Mouse (Mus musculus) stomach, embryonic 16.5 days (tissue): ENCODE data around the gene Poldip2. TPM values are rescaled to one million over a fixed set of nuclear protein-coding genes. Genes with fewer than 3 reads are reported as not detected.

Experiments used
- ATAC-seq: fragments of 200-750 bp; cut with Nextera tagmentation; 2 replicates; pipeline ENCODE4 v1.8.0; 2017; ENCODE audit warnings: moderate number of reproducible peaks, moderate TSS enrichment; ENCODE audit not compliant: insufficient read depth, low FRiP score
- H3K27ac ChIP-seq: fragments of 300-500 bp; sonication (generic); 2 replicates; pipeline ENCODE4 v1.5.1; 2014; ENCODE audit warnings: low read length
- H3K27me3 ChIP-seq: fragments of 300-500 bp; sonication (generic); 2 replicates; pipeline ENCODE4 v1.6.1; 2014; ENCODE audit warnings: low read length, control low read depth, mixed read lengths; ENCODE audit not compliant: control insufficient read depth, insufficient read depth
- H3K36me3 ChIP-seq: fragments of 300-500 bp; sonication (generic); 2 replicates; pipeline ENCODE4 v1.6.1; 2014; ENCODE audit warnings: low read length; ENCODE audit not compliant: control insufficient read depth, insufficient read depth
- H3K4me1 ChIP-seq: fragments of 300-500 bp; sonication (generic); 2 replicates; pipeline ENCODE4 v1.6.1; 2014; ENCODE audit warnings: low read length, control low read depth, mixed read lengths; ENCODE audit not compliant: control insufficient read depth, insufficient read depth
- H3K4me2 ChIP-seq: fragments of 300-500 bp; sonication (generic); 2 replicates; pipeline ENCODE4 v1.6.1; 2014; ENCODE audit warnings: low read depth, low read length, mixed read lengths
- H3K4me3 ChIP-seq: fragments of 300-500 bp; sonication (generic); replicated peaks from 2 replicates; pipeline ENCODE4 v1.5.1; 2014; ENCODE audit warnings: mild to moderate bottlenecking, low read length
- H3K9ac ChIP-seq: fragments of 300-500 bp; sonication (generic); 2 replicates; pipeline ENCODE4 v1.6.1; 2014; ENCODE audit warnings: low read length
- H3K9me3 ChIP-seq: fragments of 300-500 bp; sonication (generic); replicated peaks from 2 replicates; pipeline ENCODE4 v1.6.1; 2016; ENCODE audit warnings: low read length, control low read depth; ENCODE audit not compliant: control insufficient read depth
- WGBS: fragments of 180-500 bp; shearing (Covaris S2); extraction: QIAGEN DNeasy Blood & Tissue Kit; methylation state at CpG from one replicate; pipeline ENCODE4 v1.1.7; 2014; 5-methylcytosine and 5-hydroxymethylcytosine counted together
- polyA plus RNA-seq: library from polyadenylated mRNA; unstranded; fragments of >200 nt; fragmentation: Nextera tagmentation; extraction: Ambion mirVana; gene quantifications from 2 replicates; pipeline ENCODE4 v1.2.1, GENCODE M21; 2015

Poldip2 gene
- polyA plus RNA-seq, 1 experiment from 2014 or later = 136 TPM

DNA sequence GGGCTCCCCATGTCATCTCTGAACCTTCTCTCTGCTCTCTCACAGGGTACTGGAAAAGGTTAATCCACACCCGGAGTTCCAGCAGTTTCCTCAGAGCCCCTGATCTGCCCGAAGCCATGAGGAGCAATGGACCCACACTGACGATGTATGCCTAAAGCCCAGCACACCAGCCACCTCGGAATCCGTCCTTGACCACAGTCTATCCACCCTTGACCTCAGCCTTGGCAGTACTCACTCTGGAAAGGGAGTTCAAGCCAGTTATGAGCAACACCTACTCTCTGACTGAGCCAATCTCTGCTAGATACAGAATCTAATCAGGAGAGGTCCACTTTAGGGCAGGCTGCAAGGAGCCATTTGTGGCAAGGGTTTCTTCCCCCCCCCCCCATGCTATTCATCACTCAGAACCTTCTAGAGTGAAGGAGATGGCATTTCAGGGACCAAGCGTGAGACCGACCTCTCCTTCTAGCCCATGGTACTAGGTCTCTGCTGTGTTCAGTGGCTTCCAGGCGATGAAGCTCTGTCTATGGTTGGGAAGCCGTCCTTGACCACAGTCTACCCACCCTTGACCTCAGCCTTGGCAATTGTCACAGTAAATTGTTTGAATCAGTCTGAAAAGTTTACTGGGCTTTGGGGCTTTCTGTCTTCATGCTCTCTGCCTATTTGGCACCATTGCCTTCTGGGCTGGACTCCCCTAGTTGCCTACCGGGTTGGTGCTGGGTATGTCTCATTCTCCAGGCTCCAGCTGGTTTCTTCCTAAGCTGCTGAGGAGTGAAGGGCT, 40.5 kb upstream of the Poldip2 start:
- ATAC-seq = no peak
- Histone ChIP-seq H3K27ac (no peak overlapping the region), H3K4me2 (no peak overlapping the region), H3K36me3 (no peaks in the 10 kb centered on the region), H3K4me1 (peaks cover 3% of the 10 kb centered on the region), H3K9ac (no peak overlapping the region), H3K9me3 (no peaks in the 10 kb centered on the region), H3K27me3 (no peaks in the 10 kb centered on the region), H3K4me3 (no peak overlapping the region)
- 91% methylated on average over 10 of the region's 10 CpGs for WGBS

DNA sequence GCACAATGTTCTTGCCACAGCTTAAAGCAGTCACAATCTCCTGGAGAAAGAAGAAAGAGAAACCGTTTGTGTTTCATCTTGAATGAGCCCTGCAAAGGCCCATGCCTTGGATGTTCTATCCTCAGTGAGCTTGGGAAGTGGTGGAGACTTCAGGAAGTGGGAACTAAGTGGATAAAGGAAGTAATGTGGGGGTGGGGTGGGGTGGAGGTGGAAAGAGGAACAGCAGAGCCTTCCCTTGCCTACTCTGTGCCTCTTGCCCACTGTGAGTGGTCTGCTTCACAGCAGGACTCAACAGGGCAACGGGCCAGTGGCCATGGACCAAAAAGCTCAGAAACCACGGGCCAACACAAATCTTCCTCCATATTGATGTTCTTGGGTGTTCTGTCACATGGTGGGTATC, 36.7 kb upstream of the Poldip2 start:
- 78% methylated on average over 3 of the region's 3 CpGs for WGBS
- no peaks in the 10 kb centered on the region for H3K36me3 ChIP-seq
- H3K9me3 ChIP-seq = no peaks in the 10 kb centered on the region
- no peak overlapping the region for H3K4me3 ChIP-seq
- no peak overlapping the region for H3K9ac ChIP-seq
- no peak overlapping the region for H3K27ac ChIP-seq
- H3K4me2 ChIP-seq = no peak overlapping the region
- H3K4me1 ChIP-seq = no peaks in the 10 kb centered on the region
- ATAC-seq = no peak
- H3K27me3 ChIP-seq = no peaks in the 10 kb centered on the region

DNA sequence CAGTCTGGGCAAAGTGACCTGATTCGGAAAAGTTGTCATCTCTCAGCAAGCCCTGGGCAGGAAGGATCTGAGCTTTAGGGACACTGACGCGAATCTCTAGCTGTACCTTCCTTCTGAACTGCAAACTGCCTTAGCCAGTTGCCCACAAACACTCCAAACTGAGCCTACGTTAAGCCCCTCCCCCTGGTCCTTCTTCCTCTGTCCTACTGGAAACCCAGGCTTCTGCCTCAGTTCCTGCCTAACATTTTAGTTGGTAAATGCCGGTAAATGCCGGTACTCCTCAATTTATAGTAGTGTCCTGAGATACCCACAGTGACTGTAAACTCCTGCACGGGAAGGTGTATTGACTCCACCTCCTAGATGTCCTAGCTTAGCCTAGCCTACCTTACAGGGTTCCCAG, 28.4 kb upstream of the Poldip2 start:
- WGBS = 52% methylated on average over 7 of the region's 7 CpGs
- ATAC-seq = no peak
- H3K27me3 ChIP-seq = peaks cover 12% of the 10 kb centered on the region
- H3K4me2 ChIP-seq = no peak overlapping the region
- H3K27ac ChIP-seq = no peak overlapping the region
- H3K4me1 ChIP-seq = no peaks in the 10 kb centered on the region
- no peak overlapping the region for H3K4me3 ChIP-seq
- no peak overlapping the region for H3K9ac ChIP-seq
- no peaks in the 10 kb centered on the region for H3K9me3 ChIP-seq
- no peaks in the 10 kb centered on the region for H3K36me3 ChIP-seq

DNA sequence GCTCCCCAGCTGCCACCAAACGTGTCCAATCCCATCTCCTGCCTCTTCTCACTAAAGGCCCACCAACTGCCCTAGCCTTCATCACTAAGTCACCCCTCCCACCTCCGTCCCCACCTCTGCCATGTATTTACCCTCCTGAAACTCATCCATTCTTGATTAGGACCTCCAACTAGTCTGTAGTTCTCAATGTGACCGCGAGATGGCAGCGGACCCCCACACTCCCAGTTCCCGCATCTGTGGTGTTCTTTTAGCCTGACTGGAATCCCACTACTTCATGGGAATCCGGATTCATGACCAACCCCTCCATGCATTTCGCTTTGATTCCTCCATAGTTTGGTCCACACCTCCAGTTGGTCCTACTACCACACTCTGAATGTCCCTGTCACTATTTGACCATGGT, 23.8 kb upstream of the Poldip2 start:
- Histone ChIP-seq H3K27ac (no peak overlapping the region), H3K36me3 (no peaks in the 10 kb centered on the region), H3K27me3 (peaks cover 43% of the 10 kb centered on the region), H3K9me3 (no peaks in the 10 kb centered on the region), H3K4me2 (no peak overlapping the region), H3K9ac (no peak overlapping the region), H3K4me3 (no peak overlapping the region), H3K4me1 (no peaks in the 10 kb centered on the region)
- no peak for ATAC-seq
- 2% methylated on average over 8 of the region's 8 CpGs for WGBS

DNA sequence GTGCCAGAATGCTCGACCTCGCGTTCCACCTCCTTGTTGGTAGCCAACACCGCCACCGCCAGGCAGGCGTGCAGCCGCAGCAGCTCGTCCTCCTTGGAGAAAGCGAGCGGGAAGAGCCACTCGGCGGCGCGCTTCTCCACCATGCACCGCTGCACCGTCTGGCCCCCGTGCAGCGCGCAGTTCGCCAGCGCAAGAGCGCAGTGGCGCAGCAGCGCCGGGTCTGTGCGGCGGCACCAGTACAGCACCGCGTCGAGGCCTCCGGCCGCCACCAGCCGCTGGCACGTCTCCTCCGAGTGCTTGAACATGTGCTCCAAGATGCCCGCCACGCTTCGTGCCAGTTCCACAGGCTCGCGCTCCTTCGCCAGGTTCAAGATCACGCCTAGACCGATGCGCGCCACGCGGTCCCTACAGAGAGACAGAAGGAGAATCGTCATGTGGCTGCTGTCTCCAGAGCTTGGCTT, 21.2 kb upstream of the Poldip2 start:
- H3K9me3 ChIP-seq = no peaks in the 10 kb centered on the region
- H3K9ac ChIP-seq = 0 out of 2 replicates have a peak overlapping the region, but pooled peaks have one; percentile 11
- no peak overlapping the region for H3K27ac ChIP-seq
- H3K27me3 ChIP-seq = peaks cover 52% of the 10 kb centered on the region
- 14% methylated on average over 47 of the region's 48 CpGs for WGBS
- H3K4me1 ChIP-seq = no peaks in the 10 kb centered on the region
- peak overlapping the region; percentile 39 for H3K4me2 ChIP-seq
- ATAC-seq = no peak
- no peaks in the 10 kb centered on the region for H3K36me3 ChIP-seq
- H3K4me3 ChIP-seq = peak overlapping the region; percentile 21

DNA sequence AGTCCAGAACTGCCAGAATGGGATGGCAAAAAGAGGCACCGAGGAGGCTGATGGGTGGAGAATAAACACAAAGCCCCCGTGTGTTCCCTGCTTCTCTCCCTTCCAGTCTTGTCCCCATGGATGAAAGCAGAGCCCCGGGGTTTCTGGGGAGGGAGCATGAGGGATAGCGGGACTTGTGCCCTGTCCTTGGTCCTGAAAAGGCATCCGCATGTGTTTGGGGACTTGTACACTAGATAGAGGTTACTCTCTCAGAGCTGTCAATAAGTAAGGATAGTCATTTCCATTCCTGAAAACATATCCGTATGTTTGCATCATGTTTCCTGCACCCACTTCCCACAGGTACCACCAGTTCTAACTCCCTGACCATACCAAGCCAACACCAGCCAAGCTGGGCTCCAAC, 16.1 kb upstream of the Poldip2 start:
- Histone ChIP-seq H3K4me1 (peaks cover 6% of the 10 kb centered on the region), H3K4me2 (no peak overlapping the region), H3K27me3 (peaks cover 48% of the 10 kb centered on the region), H3K4me3 (no peak overlapping the region), H3K9me3 (no peaks in the 10 kb centered on the region), H3K36me3 (no peaks in the 10 kb centered on the region), H3K27ac (no peak overlapping the region), H3K9ac (no peak overlapping the region)
- no peak for ATAC-seq
- 8% methylated on average over 6 of the region's 6 CpGs for WGBS

DNA sequence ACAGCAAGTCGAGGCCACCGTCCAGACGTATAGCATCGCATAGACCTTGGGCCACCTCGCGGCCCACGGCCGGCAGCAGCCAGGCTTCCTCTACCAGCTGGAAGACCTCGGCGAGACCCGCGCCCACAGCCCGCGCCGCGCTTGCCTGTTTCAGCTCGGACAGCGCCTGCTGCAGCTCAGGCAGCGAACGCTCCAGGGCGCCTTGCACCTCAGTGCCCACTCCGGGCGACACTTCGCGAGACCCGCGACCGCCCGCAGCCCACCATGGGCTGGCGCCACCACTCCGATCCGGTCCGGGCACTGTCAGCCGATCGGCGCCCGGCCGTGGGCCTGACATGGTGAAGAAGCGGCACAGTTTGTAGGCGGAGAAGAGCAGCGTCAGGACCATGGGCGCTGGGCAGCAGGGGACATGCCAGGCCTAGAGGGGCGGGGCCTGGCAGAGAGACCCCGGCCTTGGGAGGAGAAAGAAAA, 14.9 kb upstream of the Poldip2 start:
- Histone ChIP-seq H3K36me3 (no peaks in the 10 kb centered on the region), H3K4me2 (peak overlapping the region; percentile 91), H3K27ac (no peak overlapping the region), H3K27me3 (peaks cover 38% of the 10 kb centered on the region), H3K4me3 (peak overlapping the region; percentile 54), H3K9ac (peak overlapping the region; percentile 60), H3K4me1 (peaks cover 6% of the 10 kb centered on the region), H3K9me3 (no peaks in the 10 kb centered on the region)
- ATAC-seq = no peak
- WGBS = under 1% methylated on average over 44 of the region's 44 CpGs

DNA sequence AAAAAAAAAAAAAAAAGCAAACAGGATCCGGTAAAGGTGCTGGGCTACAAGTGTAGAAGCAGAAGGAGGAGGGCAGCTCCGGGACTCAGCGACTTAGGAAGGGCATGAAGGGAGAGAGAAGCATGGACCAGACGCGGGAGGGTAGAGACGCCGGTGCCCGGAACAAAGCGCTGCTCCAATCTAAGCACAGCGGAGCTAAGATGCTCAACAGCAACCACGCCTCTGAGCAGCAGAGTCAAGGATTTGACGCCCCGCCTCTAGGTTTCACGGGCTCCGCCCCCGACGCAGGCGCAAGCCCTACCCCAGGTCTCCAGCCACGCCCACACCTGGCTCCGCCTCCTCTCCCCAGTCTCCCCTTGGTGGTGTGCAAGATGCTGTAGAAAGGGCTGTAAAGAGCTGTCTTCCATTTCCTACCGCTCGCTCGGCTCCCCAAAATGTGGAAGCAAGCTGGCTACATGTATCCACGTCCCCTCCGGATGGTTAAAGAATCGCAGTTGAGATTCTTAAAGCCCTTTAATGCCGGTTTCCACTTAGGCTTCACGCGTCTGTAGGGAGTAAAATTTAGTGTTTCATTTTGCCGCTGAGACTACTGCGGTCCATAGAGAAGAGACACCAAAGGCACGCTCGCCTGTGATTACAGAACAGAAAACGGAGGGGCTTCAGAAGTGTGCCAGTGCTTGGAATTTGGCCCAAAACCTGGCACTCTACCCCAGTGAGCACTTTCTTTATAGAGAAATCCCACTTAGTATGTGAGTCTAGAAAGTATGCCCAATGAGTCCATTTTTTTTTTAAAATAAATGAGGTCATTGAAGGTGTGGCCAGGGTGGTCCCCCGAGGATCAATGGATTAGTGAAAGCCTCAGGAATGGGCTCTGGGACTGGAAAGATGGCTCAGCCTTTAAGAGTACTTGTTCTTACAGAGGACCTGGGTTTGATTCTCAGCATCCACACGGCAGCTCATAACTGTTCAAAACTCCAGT, 14.2 kb upstream of the Poldip2 start, which contains the start of gene Sarm1:
Gene Sarm1, minus strand, starts transcription at position 211 of the 979 bp plus-strand sequence.
- H3K4me3 ChIP-seq = peak within 1 kb of the TSS; percentile 54
- H3K36me3 ChIP-seq = no peaks in the 10 kb centered on the region
- peak within 1 kb of the TSS; percentile 91 for H3K4me2 ChIP-seq
- peak; percentile 98 for ATAC-seq
- H3K27me3 ChIP-seq = peaks cover 38% of the 10 kb centered on the region
- H3K4me1 ChIP-seq = peaks cover 6% of the 10 kb centered on the region
- H3K27ac ChIP-seq = 0 out of 2 replicates have a peak within 1 kb of the TSS, but pooled peaks have one; percentile 47
- H3K9me3 ChIP-seq = no peaks in the 10 kb centered on the region
- WGBS = 2% methylated on average over 36 of the region's 36 CpGs
- peak within 1 kb of the TSS; percentile 65 for H3K9ac ChIP-seq
